Mouse (Mus musculus) liver, embryonic 15.5 days (tissue): ENCODE measurements around the gene Sipa1l3. TPM values are rescaled to one million over a fixed set of nuclear protein-coding genes. Genes with fewer than 3 reads are reported as not detected.

Experiments used
- ATAC-seq: fragments of 200-750 bp; cut with Nextera tagmentation; 2 replicates; pipeline ENCODE4 v1.8.0; 2017; ENCODE audit warnings: moderate number of reproducible peaks, mild to moderate bottlenecking, moderate library complexity; ENCODE audit not compliant: insufficient read depth
- H3K27ac ChIP-seq: fragments of 300-500 bp; sonication (generic); replicated peaks from 2 replicates; pipeline ENCODE4 v1.5.1; 2015; ENCODE audit warnings: mild to moderate bottlenecking, inconsistent platforms
- H3K27me3 ChIP-seq: fragments of 300-500 bp; sonication (generic); 2 replicates; pipeline ENCODE4 v1.6.1; 2015; ENCODE audit warnings: mild to moderate bottlenecking, inconsistent platforms
- H3K36me3 ChIP-seq: fragments of 300-500 bp; sonication (generic); replicated peaks from 2 replicates; pipeline ENCODE4 v1.6.1; 2015; ENCODE audit warnings: moderate library complexity, mild to moderate bottlenecking, inconsistent platforms
- H3K4me1 ChIP-seq: fragments of 300-500 bp; sonication (generic); replicated peaks from 2 replicates; pipeline ENCODE4 v1.6.1; 2015; ENCODE audit warnings: inconsistent platforms
- H3K4me2 ChIP-seq: fragments of 300-500 bp; sonication (generic); 2 replicates; pipeline ENCODE4 v1.6.1; 2015; ENCODE audit warnings: moderate library complexity, mild to moderate bottlenecking, inconsistent platforms
- H3K4me3 ChIP-seq: fragments of 300-500 bp; sonication (generic); replicated peaks from 2 replicates; pipeline ENCODE4 v1.5.1; 2015; ENCODE audit warnings: mild to moderate bottlenecking, inconsistent platforms
- H3K9ac ChIP-seq: fragments of 300-500 bp; sonication (generic); 2 replicates; pipeline ENCODE4 v1.6.1; 2015; ENCODE audit warnings: moderate library complexity, mild to moderate bottlenecking, inconsistent platforms
- H3K9me3 ChIP-seq: fragments of 300-500 bp; sonication (generic); replicated peaks from 2 replicates; pipeline ENCODE4 v1.6.1; 2016; ENCODE audit warnings: inconsistent platforms
- WGBS: fragments of 180-500 bp; shearing (Covaris S2); methylation state at CpG from one replicate; pipeline ENCODE4 v1.1.7; 2015; ENCODE audit warnings: mixed read lengths; ENCODE audit not compliant: insufficient replicate concordance; 5-methylcytosine and 5-hydroxymethylcytosine counted together
- polyA plus RNA-seq: library from polyadenylated mRNA; unstranded; fragments of >200 nt; fragmentation: Nextera tagmentation; extraction: Ambion mirVana; gene quantifications from 2 replicates; pipeline ENCODE4 v1.2.1, GENCODE M21; 2015

Gene Sipa1l3
- polyA plus RNA-seq, 1 experiment from 2014 or later = 2.6 TPM

GRCm38 (mm10) chr7:29289856-29290255 is 228.6 kb downstream of the Sipa1l3 start:
- H3K27me3 ChIP-seq = peaks cover 26% of the 10 kb centered on the region
- no peak overlapping the region for H3K27ac ChIP-seq
- peaks cover 26% of the 10 kb centered on the region for H3K4me1 ChIP-seq
- peak overlapping the region; percentile 88; the same call in 1 of the 2 replicates for H3K4me2 ChIP-seq
- H3K9ac ChIP-seq = no peak overlapping the region
- no peaks in the 10 kb centered on the region for H3K9me3 ChIP-seq
- H3K36me3 ChIP-seq = no peaks in the 10 kb centered on the region
- no peak overlapping the region for H3K4me3 ChIP-seq
- no peak for ATAC-seq
- WGBS = 74% methylated on average over 6 of the region's 6 CpGs

- WGBS = 2% methylated on average over 59 of the region's 59 CpGs
- Histone ChIP-seq H3K27me3 (peaks cover 26% of the 10 kb centered on the region), H3K9ac (no peak within 1 kb of the TSS; the same call in 1 of the 2 replicates), H3K36me3 (no peaks in the 10 kb centered on the region), H3K9me3 (no peaks in the 10 kb centered on the region), H3K4me3 (peak within 1 kb of the TSS; percentile 61), H3K4me2 (peak within 1 kb of the TSS; percentile 88), H3K27ac (no peak within 1 kb of the TSS), H3K4me1 (peaks cover 26% of the 10 kb centered on the region)
- peak; percentile 63 for ATAC-seq
Observed at GRCm38 (mm10) chr7:29288942-29289638, 229.4 kb downstream of the Sipa1l3 start, which contains the start of gene Ppp1r14a. Gene Ppp1r14a (plus strand): TSS chr7:29289308.

GRCm38 (mm10) chr7:29288079-29288478 is 230.4 kb downstream of the Sipa1l3 start:
- Histone ChIP-seq H3K4me2 (no peak overlapping the region), H3K4me3 (no peak overlapping the region), H3K4me1 (peaks cover 22% of the 10 kb centered on the region), H3K36me3 (no peaks in the 10 kb centered on the region), H3K9me3 (no peaks in the 10 kb centered on the region), H3K27me3 (peaks cover 26% of the 10 kb centered on the region), H3K27ac (no peak overlapping the region), H3K9ac (no peak overlapping the region)
- no peak for ATAC-seq
- 72% methylated on average over 2 of the region's 2 CpGs for WGBS

- Histone ChIP-seq H3K4me2 (no peak overlapping the region), H3K36me3 (no peaks in the 10 kb centered on the region), H3K4me3 (no peak overlapping the region), H3K27me3 (peaks cover 31% of the 10 kb centered on the region), H3K4me1 (peaks cover 17% of the 10 kb centered on the region), H3K9me3 (no peaks in the 10 kb centered on the region), H3K9ac (no peak overlapping the region), H3K27ac (no peak overlapping the region)
- ATAC-seq = no peak
- whole genome bisulfite sequencing = 72% methylated on average over 7 of the region's 7 CpGs
Observed at GRCm38 (mm10) chr7:29287481-29287880, 231.0 kb downstream of the Sipa1l3 start.

GRCm38 (mm10) chr7:29284523-29284922 is 233.9 kb downstream of the Sipa1l3 start:
- Histone ChIP-seq H3K27me3 (peaks cover 37% of the 10 kb centered on the region), H3K9ac (no peak overlapping the region), H3K4me3 (no peak overlapping the region), H3K4me2 (no peak overlapping the region), H3K27ac (no peak overlapping the region), H3K36me3 (no peaks in the 10 kb centered on the region), H3K4me1 (peaks cover 37% of the 10 kb centered on the region), H3K9me3 (no peaks in the 10 kb centered on the region)
- 66% methylated on average over 6 of the region's 6 CpGs for WGBS
- no peak for ATAC-seq

- H3K36me3 ChIP-seq = no peaks in the 10 kb centered on the region
- peaks cover 31% of the 10 kb centered on the region for H3K27me3 ChIP-seq
- no peak overlapping the region for H3K9ac ChIP-seq
- peaks cover 31% of the 10 kb centered on the region for H3K4me1 ChIP-seq
- no peak for ATAC-seq
- H3K27ac ChIP-seq = no peak overlapping the region
- no peak overlapping the region for H3K4me2 ChIP-seq
- WGBS = 60% methylated on average over 4 of the region's 4 CpGs
- H3K4me3 ChIP-seq = no peak overlapping the region
- H3K9me3 ChIP-seq = no peaks in the 10 kb centered on the region
Observed at GRCm38 (mm10) chr7:29283876-29284275, 234.6 kb downstream of the Sipa1l3 start.

- Histone ChIP-seq H3K9ac (peak overlapping the region; percentile 56; the same call in 1 of the 2 replicates), H3K27ac (no peak overlapping the region), H3K4me2 (peak overlapping the region; percentile 91), H3K36me3 (no peaks in the 10 kb centered on the region), H3K9me3 (no peaks in the 10 kb centered on the region), H3K27me3 (peaks cover 26% of the 10 kb centered on the region), H3K4me3 (peak overlapping the region; percentile 58), H3K4me1 (peaks cover 27% of the 10 kb centered on the region)
- 13% methylated on average over 21 of the region's 21 CpGs for WGBS
- ATAC-seq = peak; percentile 13; the same call in 1 of the 2 replicates
Observed at GRCm38 (mm10) chr7:29282074-29282554, 236.3 kb downstream of the Sipa1l3 start.

- peak; percentile 69 for ATAC-seq
- H3K27ac ChIP-seq = peak within 1 kb of the TSS; percentile 53; the same call in 1 of the 2 replicates
Observed at GRCm38 (mm10) chr7:29281201-29282073, 237.0 kb downstream of the Sipa1l3 start, which contains the start of gene Spint2. Gene Spint2 (minus strand): TSS chr7:29281912.

DNA sequence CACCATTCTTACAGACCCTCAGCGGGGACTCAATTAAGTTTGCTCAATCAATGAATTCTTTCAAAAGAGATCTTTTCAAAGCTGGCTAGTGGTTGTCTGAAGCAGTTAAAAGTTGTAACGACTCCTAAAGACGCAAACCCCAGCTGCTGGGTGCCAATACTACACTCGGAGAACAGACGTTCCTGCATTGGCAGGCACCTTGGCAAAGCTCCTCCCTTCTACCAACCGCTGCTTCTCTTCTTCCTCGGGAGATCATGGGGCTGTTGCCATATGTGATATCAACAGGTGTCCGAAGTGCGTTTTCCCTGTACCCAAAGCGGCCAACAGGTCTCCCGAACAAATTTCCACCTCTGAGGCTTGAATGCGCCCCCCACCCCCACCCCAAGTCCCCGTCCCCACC is 237.6 kb downstream of the Sipa1l3 start:
- no peaks in the 10 kb centered on the region for H3K36me3 ChIP-seq
- WGBS = 12% methylated on average over 13 of the region's 13 CpGs
- peak overlapping the region; percentile 58 for H3K4me3 ChIP-seq
- H3K4me2 ChIP-seq = peak overlapping the region; percentile 91
- peak overlapping the region; percentile 56 for H3K9ac ChIP-seq
- ATAC-seq = no peak
- H3K9me3 ChIP-seq = no peaks in the 10 kb centered on the region
- H3K27ac ChIP-seq = no peak overlapping the region
- peaks cover 27% of the 10 kb centered on the region for H3K4me1 ChIP-seq
- H3K27me3 ChIP-seq = peaks cover 24% of the 10 kb centered on the region

More at GRCm38 (mm10) chr7:29281201-29282073, 237.0 kb downstream of the Sipa1l3 start, which contains the start of gene Spint2:
- Histone ChIP-seq H3K9ac (peak within 1 kb of the TSS; percentile 56), H3K4me1 (peaks cover 27% of the 10 kb centered on the region), H3K9me3 (no peaks in the 10 kb centered on the region), H3K27me3 (peaks cover 24% of the 10 kb centered on the region), H3K4me2 (peak within 1 kb of the TSS; percentile 91), H3K4me3 (peak within 1 kb of the TSS; percentile 58), H3K36me3 (no peaks in the 10 kb centered on the region)
- under 1% methylated on average over 80 of the region's 80 CpGs for WGBS

GRCm38 (mm10) chr7:29279924-29280323 is 238.5 kb downstream of the Sipa1l3 start:
- H3K4me2 ChIP-seq = peak overlapping the region; percentile 91; the same call in 1 of the 2 replicates
- no peak overlapping the region for H3K4me3 ChIP-seq
- WGBS = 68% methylated on average over 8 of the region's 8 CpGs
- H3K27ac ChIP-seq = no peak overlapping the region
- no peak for ATAC-seq
- peaks cover 24% of the 10 kb centered on the region for H3K27me3 ChIP-seq
- no peaks in the 10 kb centered on the region for H3K9me3 ChIP-seq
- H3K36me3 ChIP-seq = no peaks in the 10 kb centered on the region
- H3K9ac ChIP-seq = no peak overlapping the region
- peaks cover 27% of the 10 kb centered on the region for H3K4me1 ChIP-seq

DNA sequence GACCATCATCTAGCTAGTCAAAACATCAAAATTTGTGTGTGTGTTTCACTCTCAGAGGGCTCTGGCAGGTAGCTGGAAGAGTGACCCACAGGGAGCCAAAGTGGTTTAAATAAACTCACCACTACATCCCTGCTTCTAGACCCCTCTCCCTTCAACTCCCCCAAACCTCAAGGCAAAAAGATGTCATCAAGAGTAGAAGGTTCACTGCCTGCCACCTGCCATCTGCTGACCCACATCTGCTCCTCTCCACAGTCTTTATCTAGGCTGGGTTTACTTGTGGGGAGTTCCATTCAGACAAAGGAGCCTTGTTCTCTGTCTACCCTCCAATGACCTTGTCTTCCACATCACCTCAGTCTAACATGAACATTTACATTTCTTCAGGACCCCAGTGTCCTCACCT is 239.2 kb downstream of the Sipa1l3 start:
- Histone ChIP-seq H3K27ac (no peak overlapping the region), H3K4me1 (peaks cover 27% of the 10 kb centered on the region), H3K4me3 (no peak overlapping the region), H3K27me3 (peaks cover 24% of the 10 kb centered on the region), H3K9me3 (no peaks in the 10 kb centered on the region), H3K36me3 (no peaks in the 10 kb centered on the region), H3K4me2 (no peak overlapping the region), H3K9ac (no peak overlapping the region)
- no peak for ATAC-seq
